Mouse (Mus musculus) ES-Bruce4 (cell line): ENCODE measurements around the gene Traf3ip3. TPM values are rescaled to one million over a fixed set of nuclear protein-coding genes. Genes with fewer than 3 reads are reported as not detected.

Experiments used
- H3K27ac ChIP-seq: 2 replicates; pipeline ENCODE4 v1.5.1; 2012; ENCODE audit warnings: low read length, inconsistent platforms; ENCODE audit not compliant: insufficient read depth
- H3K27me3 ChIP-seq: 2 replicates; pipeline ENCODE4 v1.6.1; 2012; ENCODE audit warnings: mild to moderate bottlenecking, low read length, inconsistent platforms; ENCODE audit not compliant: control insufficient read depth, poor library complexity, insufficient read depth, severe bottlenecking
- H3K36me3 ChIP-seq: 2 replicates; pipeline ENCODE4 v1.6.1; 2012; ENCODE audit warnings: inconsistent platforms, mild to moderate bottlenecking, low read length, moderate library complexity; ENCODE audit not compliant: control insufficient read depth, poor library complexity, insufficient read depth, severe bottlenecking
- H3K4me1 ChIP-seq: one replicate; pipeline ENCODE4 v1.8.1; 2011; ENCODE audit warnings: low read length; ENCODE audit not compliant: control insufficient read depth, insufficient read depth
- H3K4me3 ChIP-seq: 2 replicates; pipeline ENCODE4 v1.5.1; 2011; ENCODE audit warnings: low read depth, mild to moderate bottlenecking, low read length
- H3K9ac ChIP-seq: 2 replicates; pipeline ENCODE4 v1.6.1; 2012; ENCODE audit warnings: low read depth, mild to moderate bottlenecking, inconsistent platforms; ENCODE audit not compliant: poor library complexity, severe bottlenecking
- H3K9me3 ChIP-seq: replicated peaks from 2 replicates; pipeline ENCODE4 v1.6.1; 2012; ENCODE audit warnings: mild to moderate bottlenecking, low read length, inconsistent platforms; ENCODE audit not compliant: control insufficient read depth, poor library complexity, insufficient read depth, severe bottlenecking
- CTCF ChIP-seq: IDR thresholded peaks from one replicate; pipeline ENCODE4 v1.8.1; 2011; ENCODE audit warnings: low read depth, low read length
- EP300 ChIP-seq: IDR thresholded peaks from 2 replicates; pipeline ENCODE4 v1.6.1; 2011; ENCODE audit warnings: low read depth, low read length; ENCODE audit not compliant: insufficient read depth
- POLR2A ChIP-seq: IDR thresholded peaks from one replicate; pipeline ENCODE4 v1.8.1; 2011; ENCODE audit warnings: low read length; ENCODE audit not compliant: insufficient read depth
- polyA plus RNA-seq: library from polyadenylated mRNA; stranded (reverse); fragments of >200 nt; gene quantifications from 2 replicates; pipeline ENCODE4 v1.2.4, GENCODE M21; 2011; ENCODE audit warnings: low read depth; ENCODE audit not compliant: missing spikeins, insufficient read depth, insufficient read length

Gene Traf3ip3
- polyA plus RNA-seq, 1 experiment = not detected

DNA sequence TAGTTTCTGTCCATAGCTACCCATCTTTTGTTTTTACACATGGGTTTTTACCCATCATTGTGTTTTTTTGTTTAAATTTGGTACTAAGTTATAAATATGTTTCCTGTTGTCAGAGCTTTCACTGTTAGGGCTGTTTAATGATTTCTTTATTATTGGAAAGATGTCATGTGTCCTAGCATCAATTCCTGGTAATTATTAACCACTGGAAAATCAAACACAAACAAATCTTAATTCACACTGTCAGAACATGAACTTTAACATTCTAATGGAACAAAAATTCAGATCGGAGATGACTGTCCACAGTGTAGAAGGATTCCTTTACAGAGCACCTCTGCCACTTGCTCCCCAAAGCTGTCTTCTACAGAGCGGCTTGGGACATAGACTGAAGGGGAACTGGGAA is 3.9 kb upstream of the Traf3ip3 start:
- Histone ChIP-seq H3K4me3 (no peak overlapping the region), H3K9me3 (no peaks in the 10 kb centered on the region), H3K4me1 (no peaks in the 10 kb centered on the region), H3K9ac (no peak overlapping the region), H3K36me3 (no peaks in the 10 kb centered on the region), H3K27ac (no peak overlapping the region), H3K27me3 (no peaks in the 10 kb centered on the region)
- TF ChIP-seq POLR2A = no peak
- TF ChIP-seq CTCF = no peak
- no peak for TF ChIP-seq EP300

DNA sequence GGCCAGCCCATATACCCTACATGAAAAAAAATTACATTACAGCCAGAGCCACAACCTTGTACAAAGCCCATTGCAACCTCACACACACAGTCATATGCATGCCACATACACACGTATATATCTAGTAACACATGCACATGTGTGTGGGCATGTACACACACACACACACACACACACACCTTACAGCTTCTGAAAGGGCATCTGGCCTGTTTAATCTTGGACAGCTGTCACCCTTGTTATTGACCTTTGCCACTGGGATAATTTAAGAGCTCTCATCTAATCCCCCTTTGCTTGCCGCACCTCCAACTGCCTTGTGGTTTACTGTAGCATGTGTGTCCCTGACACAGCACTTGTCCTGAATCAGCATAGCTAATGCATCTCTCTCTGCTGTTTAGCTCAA is 2.3 kb upstream of the Traf3ip3 start:
- Histone ChIP-seq H3K27ac (no peak overlapping the region), H3K9ac (no peak overlapping the region), H3K36me3 (no peaks in the 10 kb centered on the region), H3K27me3 (no peaks in the 10 kb centered on the region), H3K4me1 (no peaks in the 10 kb centered on the region), H3K9me3 (no peaks in the 10 kb centered on the region), H3K4me3 (no peak overlapping the region)
- no peak for TF ChIP-seq CTCF
- no peak for TF ChIP-seq EP300
- TF ChIP-seq POLR2A = no peak

DNA sequence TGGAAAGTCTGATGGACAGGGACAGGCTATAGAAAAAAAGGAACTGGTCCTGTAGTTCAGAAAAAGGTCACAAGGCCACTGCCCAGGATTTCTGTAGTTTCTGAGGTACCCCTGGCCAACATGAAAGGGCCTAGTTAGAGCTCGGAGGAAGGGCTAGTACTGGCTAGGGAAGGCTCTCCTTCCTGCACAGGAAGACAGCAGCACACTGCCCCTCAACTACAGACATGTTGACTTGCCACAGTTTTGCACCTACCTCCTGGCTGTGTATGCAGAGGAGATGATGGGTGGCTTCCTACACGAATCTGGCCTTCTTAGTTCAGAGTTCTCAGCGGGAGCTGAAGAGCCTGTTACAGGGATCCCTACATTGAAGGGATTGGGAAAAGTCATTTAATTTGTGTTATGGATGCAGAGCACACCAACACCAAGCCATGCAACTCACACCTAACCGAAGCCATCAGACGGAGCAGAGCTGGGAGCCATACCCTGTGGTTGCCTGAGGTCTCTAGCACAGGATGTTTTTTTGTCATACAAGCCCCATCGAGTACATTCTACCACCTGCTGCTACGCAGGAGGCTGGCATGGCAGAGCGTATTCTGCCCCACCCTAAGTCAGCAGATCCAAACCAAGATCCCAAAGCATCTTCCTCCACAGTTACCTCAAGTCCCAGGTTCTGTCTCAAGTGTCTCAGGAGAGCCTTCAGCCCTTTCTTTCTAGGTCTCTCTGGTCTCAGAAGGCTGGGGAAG is 692 bp downstream of the Traf3ip3 start:
- TF ChIP-seq POLR2A = no peak
- TF ChIP-seq EP300 = no peak
- no peak for TF ChIP-seq CTCF
- Histone ChIP-seq H3K36me3 (no peaks in the 10 kb centered on the region), H3K27me3 (no peaks in the 10 kb centered on the region; the same call in 1 of the 2 replicates), H3K9ac (no peak overlapping the region), H3K4me1 (no peaks in the 10 kb centered on the region), H3K4me3 (no peak overlapping the region), H3K27ac (no peak overlapping the region), H3K9me3 (no peaks in the 10 kb centered on the region)

DNA sequence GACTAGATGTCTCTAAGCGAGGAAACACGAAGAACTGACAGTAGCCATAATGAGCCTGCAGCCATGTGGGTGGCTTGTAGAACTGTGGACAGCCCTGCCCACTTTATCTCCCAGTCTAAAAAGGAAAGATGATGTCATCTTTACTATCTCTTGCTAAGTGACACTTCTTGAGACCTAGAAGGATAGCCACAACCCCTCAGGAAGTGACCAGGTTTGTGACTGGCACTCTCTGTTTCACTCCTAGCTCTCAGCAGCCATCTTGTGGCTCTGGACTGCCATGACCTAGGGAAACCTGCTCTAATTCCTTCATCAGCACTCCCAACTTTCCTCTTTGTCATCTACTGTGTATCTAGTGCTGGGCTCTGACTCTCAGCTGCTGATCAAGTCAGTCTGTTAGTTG is 3.2 kb downstream of the Traf3ip3 start:
- Histone ChIP-seq H3K27me3 (no peaks in the 10 kb centered on the region; the same call in 1 of the 2 replicates), H3K9me3 (no peaks in the 10 kb centered on the region), H3K36me3 (no peaks in the 10 kb centered on the region), H3K4me1 (no peaks in the 10 kb centered on the region), H3K9ac (no peak overlapping the region), H3K4me3 (no peak overlapping the region), H3K27ac (no peak overlapping the region)
- TF ChIP-seq POLR2A (no peak), EP300 (no peak), CTCF (no peak)

DNA sequence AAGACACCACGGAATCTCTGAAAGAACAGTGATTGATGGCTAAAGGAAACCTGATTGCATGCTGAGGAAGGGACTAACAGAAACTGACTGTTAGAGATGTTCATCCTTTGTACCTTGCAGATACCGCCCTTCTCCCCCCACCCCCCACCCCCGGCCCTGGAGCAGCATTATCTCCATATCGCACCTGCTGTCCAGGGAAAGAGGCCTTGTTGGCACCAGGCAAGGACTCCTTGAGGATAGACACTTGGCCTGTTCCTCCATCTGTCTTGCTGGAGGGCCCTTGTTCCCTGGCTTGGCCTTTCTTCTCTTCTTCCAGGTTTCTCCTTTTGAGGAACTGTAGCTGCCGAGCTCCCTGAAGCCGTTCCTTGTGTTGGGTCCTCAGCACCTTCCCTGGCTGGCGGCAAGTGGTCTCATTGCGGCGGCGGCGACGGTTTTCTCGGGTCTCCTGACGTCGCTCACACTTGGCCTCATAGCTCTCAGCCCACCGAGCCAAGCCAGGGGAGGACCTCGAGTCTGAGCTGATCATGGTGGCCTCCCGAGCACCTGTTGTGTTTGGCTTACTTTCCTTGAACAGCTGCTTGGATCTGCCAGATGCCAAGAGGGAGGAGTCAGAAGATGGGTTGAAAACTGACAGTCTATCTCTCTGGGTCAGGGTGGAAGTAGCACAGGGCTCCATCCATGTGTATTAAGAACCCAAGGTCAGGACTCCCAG is 3.9 kb downstream of the Traf3ip3 start:
- TF ChIP-seq EP300 (no peak), POLR2A (no peak), CTCF (no peak)
- H3K4me3 ChIP-seq = no peak overlapping the region
- no peaks in the 10 kb centered on the region for H3K9me3 ChIP-seq
- H3K9ac ChIP-seq = no peak overlapping the region
- H3K27ac ChIP-seq = no peak overlapping the region
- no peaks in the 10 kb centered on the region for H3K36me3 ChIP-seq
- no peaks in the 10 kb centered on the region; the same call in 1 of the 2 replicates for H3K27me3 ChIP-seq
- H3K4me1 ChIP-seq = no peaks in the 10 kb centered on the region

DNA sequence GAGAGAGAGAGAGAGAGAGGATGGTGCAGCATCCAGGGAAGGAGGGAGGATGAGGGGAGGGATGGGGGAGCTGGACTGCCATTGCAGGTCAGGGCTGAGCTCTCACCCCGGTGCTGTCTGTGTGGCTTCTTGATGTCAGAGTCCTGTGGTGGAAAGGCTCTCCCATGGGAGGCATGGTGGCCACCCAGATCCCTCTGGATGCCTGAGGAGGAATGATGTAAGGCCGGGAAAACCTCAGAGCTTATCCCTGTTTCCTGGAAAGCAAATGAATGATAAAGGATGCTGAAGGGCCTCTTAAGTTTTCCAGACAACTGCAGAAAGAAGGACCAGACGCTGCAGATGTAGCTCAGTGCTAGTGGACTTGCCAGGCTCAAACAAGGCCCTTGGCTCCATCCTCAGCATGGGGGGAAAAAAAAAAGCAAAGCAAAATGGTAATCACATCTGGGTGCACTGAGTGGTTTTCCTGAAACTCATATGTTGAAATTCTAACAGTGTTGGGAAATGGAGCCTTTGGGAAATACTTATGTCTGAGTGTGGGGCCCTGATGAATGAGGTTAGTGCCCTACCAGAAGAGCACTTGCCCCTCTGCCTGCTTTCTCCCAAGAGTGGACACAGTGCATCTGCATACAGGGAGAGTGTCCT is 6.2 kb downstream of the Traf3ip3 start:
- Histone ChIP-seq H3K9ac (no peak overlapping the region), H3K27me3 (no peaks in the 10 kb centered on the region; the same call in 1 of the 2 replicates), H3K36me3 (no peaks in the 10 kb centered on the region), H3K4me3 (no peak overlapping the region), H3K27ac (no peak overlapping the region), H3K9me3 (no peaks in the 10 kb centered on the region), H3K4me1 (no peaks in the 10 kb centered on the region)
- TF ChIP-seq EP300 (no peak), CTCF (no peak), POLR2A (no peak)
